Mouse (Mus musculus) Muller cell, postnatal 12 days (primary cell): ENCODE measurements around the gene Lpcat3.
A peak's percentile ranks its signal among the peaks of the same experiment; 100 is the strongest.

Experiments
- DNase-seq: peaks from one replicate; pipeline ENCODE4 v3.0.0-alpha.2; 2015; ENCODE audit errors: inconsistent ontology term

The Lpcat3 gene

GRCm38 (mm10) chr6:124738511-124739023, 75.7 kb downstream of the Lpcat3 start, which contains the start of gene Ptpn6:
Gene Ptpn6, minus strand, starts transcription at chr6:124738714.
- no peak for DNase-seq

GRCm38 (mm10) chr6:124739231-124739796, 76.5 kb downstream of the Lpcat3 start:
- DNase-seq = no peak

DNA sequence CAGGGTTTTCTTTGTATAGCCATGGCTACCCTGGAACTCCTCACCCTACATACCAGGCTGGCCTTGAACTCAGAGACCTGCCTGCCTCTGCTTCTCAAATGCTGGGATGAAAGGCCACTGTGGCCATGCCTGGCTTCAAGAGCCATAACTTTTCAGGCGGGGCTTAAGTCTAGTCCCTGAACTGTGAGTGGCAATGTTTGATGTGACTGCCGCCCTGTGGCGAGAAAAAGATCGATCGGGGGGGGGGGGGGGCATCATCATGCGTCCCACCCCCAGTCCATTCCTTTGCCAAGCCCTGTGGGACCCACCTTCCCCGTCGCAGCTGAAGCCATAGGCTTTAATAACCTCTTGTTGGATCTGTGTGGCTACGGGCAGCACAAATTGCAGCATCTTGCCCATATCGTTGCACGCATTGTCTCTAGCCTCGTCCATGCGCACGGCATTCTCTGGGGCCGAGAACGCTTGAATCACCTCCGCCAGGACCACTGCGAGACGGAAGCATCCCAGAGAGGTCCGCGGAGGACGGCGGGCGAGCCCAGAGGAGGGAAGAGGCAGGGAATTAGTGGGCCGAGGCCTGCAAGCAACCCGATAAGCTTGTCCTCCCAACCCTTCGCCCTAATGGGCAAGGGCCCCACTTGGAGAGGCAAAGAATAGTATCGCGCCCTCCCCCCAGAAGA, 77.5 kb downstream of the Lpcat3 start:
- no peak for DNase-seq

GRCm38 (mm10) chr6:124740888-124741761, 78.3 kb downstream of the Lpcat3 start, which contains the start of gene Grcc10:
Gene Grcc10, minus strand, starts transcription at chr6:124741374.
- DNase-seq = peak; percentile 95

- no peak for DNase-seq
Measured at GRCm38 (mm10) chr6:124741842-124742241, 79.0 kb downstream of the Lpcat3 start.

DNA sequence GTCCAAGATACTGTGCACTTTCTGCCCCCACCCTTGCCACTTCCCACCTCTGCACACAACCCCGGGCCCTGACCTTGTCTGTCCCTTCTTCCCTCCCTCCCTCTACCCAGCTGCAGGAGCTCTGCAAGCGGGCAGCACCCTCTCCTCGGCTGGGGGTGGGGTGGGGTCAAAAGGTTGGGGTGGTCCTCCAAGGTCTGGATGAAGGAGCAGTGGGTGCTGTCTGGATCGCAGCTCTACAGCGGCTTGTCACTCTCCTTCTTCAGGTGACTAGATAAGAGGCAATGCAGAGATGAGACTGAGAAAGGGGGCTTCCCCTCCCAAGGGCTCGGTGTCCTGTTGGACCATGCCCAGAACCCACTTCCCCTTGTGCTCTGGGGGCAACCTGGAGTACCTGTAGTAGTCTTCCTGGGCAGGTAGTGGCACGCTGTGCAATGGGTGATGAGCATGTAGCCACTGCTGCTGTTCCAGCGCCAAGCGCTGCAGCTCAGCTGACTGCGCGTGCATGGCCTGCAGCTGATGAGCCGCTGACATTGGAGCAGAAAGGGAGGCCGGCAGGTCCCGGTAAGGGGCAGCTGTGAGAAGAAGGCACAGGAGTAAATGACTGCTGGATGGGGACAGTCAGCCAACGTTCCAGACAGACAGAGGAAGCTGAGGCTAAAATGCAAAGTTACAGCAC, 80.2 kb downstream of the Lpcat3 start:
- DNase-seq = no peak

DNA sequence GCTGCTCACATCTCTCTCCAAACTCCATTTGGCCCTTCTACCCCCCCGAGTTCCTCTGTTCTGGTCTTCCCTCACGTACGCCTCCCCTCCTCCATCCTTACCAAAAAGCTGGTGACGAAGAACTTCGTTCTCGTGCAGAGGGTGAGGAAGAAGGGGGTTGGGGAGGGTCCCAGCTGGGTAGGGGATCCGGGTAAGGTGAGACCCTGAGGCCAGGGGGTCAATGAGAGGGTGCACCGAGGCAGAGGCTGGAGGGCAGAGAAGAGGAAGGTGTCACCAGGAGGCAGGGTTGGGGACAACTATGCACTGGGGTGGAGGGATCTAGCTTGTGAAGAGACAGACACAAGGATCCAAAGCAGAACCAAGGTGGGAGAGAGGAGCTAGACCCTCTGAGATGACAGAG, 80.8 kb downstream of the Lpcat3 start:
- DNase-seq = no peak

- no peak for DNase-seq
Measured at GRCm38 (mm10) chr6:124744755-124745321, 82.0 kb downstream of the Lpcat3 start.

- peak; percentile 96 for DNase-seq
Measured at GRCm38 (mm10) chr6:124745490-124746295, 82.9 kb downstream of the Lpcat3 start.

DNA sequence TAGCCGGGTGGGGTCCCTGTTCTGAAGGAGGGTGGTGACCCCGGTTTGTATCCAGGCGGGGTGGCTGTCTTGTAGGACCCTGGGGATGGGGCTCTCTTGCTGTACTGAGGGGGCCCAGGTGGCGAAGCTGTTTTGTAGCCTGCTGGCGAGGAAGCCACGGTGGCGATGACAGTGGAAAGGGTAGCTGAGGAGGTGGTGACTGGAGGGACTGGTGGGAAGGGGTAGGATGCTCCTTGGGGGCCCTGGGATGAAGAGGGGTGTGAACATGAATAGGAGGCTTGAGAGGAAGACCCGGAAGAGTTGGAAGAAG, 83.4 kb downstream of the Lpcat3 start:
- no peak for DNase-seq

DNA sequence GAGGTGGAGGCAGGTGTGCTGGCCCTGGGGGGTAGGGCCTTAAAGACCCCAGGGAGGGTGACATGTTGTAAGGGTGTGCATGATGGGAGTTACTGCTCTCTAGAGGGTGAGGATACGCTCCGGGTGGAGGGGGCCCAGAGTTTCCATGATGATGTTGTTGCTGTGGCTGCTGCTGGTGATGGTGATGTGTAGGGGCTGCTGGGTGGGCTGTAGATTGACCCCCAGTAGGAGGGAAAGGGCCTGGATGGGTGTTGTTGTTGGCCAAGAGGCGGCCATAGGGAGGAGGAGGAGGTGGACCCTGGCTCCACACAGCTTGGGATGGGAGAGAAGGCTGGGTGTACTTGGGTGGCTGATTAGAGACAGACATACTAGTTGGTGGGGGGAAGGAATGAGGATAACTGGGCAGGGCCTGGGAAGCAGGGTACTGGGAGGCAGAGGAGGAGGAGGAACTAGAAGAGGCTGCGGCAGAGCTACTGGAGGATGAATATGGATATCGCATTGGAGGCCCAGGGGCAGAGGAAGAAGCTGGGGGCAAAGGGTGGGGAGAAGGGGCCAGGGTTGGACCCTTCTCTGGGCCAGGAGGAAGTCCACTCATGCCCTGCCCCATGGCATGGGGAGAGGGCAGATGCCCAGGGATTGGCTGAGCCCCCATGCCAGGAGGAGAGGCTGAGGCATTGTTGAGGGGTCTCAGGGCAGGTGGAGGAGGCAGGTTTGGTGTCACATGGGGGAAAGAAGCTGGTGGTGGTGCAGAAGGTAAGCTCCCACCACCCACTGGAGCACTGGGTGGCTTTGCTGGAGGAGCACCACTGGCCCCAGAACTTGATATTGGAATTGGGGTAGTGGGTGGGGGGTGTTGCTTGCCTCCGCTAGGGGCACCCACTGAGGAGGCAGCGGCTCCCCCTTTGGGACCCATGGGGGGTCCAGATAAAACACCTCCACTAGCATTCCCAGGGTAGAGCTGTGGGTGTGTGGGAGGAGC, 84.1 kb downstream of the Lpcat3 start:
- DNase-seq = no peak

- no peak for DNase-seq
Measured at GRCm38 (mm10) chr6:124750405-124750804, 87.6 kb downstream of the Lpcat3 start.

- DNase-seq = no peak
Measured at GRCm38 (mm10) chr6:124753861-124754260, 91.0 kb downstream of the Lpcat3 start.
